Mouse (Mus musculus) kidney, embryonic 15.5 days (tissue): ENCODE results near the gene Ncstn. TPM values are rescaled to one million over a fixed set of nuclear protein-coding genes. Genes with fewer than 3 reads are reported as not detected.

ENCODE experiments used
- ATAC-seq: fragments of 200-750 bp; cut with Nextera tagmentation; replicated peaks from 2 replicates; pipeline ENCODE4 v1.8.0; 2017; ENCODE audit warnings: moderate TSS enrichment; ENCODE audit not compliant: low FRiP score
- H3K27ac ChIP-seq: fragments of 300-500 bp; sonication (generic); 2 replicates; pipeline ENCODE4 v1.5.1; 2015; ENCODE audit warnings: mild to moderate bottlenecking, inconsistent platforms
- H3K27me3 ChIP-seq: fragments of 300-500 bp; sonication (generic); 2 replicates; pipeline ENCODE4 v1.6.1; 2015; ENCODE audit warnings: inconsistent platforms
- H3K36me3 ChIP-seq: fragments of 300-500 bp; sonication (generic); 2 replicates; pipeline ENCODE4 v1.6.1; 2015; ENCODE audit warnings: inconsistent platforms
- H3K4me1 ChIP-seq: fragments of 300-500 bp; sonication (generic); 2 replicates; pipeline ENCODE4 v1.6.1; 2015; ENCODE audit warnings: inconsistent platforms
- H3K4me2 ChIP-seq: fragments of 300-500 bp; sonication (generic); 2 replicates; pipeline ENCODE4 v1.6.1; 2015; ENCODE audit warnings: moderate library complexity, mild to moderate bottlenecking, inconsistent platforms
- H3K4me3 ChIP-seq: fragments of 300-500 bp; sonication (generic); replicated peaks from 2 replicates; pipeline ENCODE4 v1.5.1; 2015; ENCODE audit warnings: mild to moderate bottlenecking, inconsistent platforms
- H3K9ac ChIP-seq: fragments of 300-500 bp; sonication (generic); 2 replicates; pipeline ENCODE4 v1.6.1; 2015; ENCODE audit warnings: mild to moderate bottlenecking, inconsistent platforms
- H3K9me3 ChIP-seq: fragments of 300-500 bp; sonication (generic); replicated peaks from 2 replicates; pipeline ENCODE4 v1.6.1; 2016; ENCODE audit warnings: inconsistent platforms
- WGBS: fragments of 180-500 bp; shearing (Covaris S2); methylation state at CpG from one replicate; pipeline ENCODE4 v1.1.7; 2015; ENCODE audit warnings: mixed read lengths; 5-methylcytosine and 5-hydroxymethylcytosine counted together
- polyA plus RNA-seq: library from polyadenylated mRNA; unstranded; fragments of >200 nt; fragmentation: Nextera tagmentation; extraction: Ambion mirVana; gene quantifications from 2 replicates; pipeline ENCODE4 v1.2.1, GENCODE M21; 2015

The Ncstn gene
- polyA plus RNA-seq, 1 experiment from 2014 or later: 137 TPM

DNA sequence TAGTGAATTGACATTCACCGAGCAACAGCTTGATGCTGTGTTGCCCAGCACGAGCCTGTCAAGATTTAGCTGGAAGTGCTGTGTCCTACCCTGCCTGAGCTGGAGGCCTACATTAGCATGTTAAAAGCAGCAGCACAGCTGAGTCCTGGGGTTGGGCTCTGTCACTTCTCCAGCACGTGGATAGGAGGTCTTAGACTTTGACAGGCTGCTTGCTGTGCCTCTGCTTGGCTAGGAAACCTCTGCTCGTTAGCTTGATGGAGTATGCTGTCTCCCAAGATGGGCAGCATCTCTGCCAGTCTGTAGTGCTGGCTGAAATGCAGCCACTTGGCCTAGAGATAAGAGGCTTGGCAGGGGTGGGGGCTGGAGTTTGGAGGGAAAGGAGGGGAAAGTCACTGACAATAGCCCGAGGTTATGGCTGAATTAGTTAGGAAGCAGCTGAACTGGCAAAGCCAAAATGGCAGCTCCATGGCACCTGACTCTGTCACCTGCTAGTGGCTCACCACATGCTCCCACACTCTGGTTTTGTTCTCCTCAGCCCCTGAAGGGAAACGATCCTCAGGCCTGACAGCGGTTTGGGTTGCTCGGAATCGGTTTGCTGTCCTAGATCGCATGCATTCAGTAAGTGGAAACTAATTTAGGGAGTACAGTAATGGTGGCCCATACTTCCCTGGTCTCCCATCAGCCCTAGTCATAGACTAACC is 25.3 kb upstream of the Ncstn start:
- H3K9ac ChIP-seq: no peak overlapping the region
- 80% methylated on average over 10 of the region's 10 CpGs for WGBS
- H3K4me3 ChIP-seq: no peak overlapping the region
- no peaks in the 10 kb centered on the region for H3K4me1 ChIP-seq
- H3K36me3 ChIP-seq: peaks cover 99% of the 10 kb centered on the region
- H3K27me3 ChIP-seq: no peaks in the 10 kb centered on the region
- no peak for ATAC-seq
- H3K27ac ChIP-seq: no peak overlapping the region
- H3K4me2 ChIP-seq: no peak overlapping the region
- no peaks in the 10 kb centered on the region for H3K9me3 ChIP-seq

DNA sequence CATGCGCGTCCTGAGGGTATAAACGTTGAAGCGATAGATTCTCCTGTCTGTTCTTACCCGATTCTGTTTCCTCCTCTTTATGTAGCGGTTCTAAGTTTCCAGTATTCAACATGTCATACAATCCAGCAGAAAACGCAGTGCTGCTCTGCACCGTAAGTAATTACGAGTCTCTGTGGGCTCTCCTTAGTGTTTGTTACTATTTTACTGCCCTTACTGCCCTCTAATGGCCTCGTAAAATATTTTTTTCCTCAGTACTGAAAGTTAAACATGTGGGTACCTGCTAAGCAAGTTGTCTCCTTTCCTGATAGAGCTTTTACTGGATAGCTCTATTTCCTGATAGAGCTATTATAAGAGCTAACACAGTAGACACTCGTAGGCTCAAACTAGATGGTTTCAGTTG is 22.5 kb upstream of the Ncstn start:
- H3K27me3 ChIP-seq: no peaks in the 10 kb centered on the region
- H3K4me3 ChIP-seq: no peak overlapping the region
- no peak overlapping the region for H3K9ac ChIP-seq
- H3K27ac ChIP-seq: no peak overlapping the region
- H3K4me2 ChIP-seq: no peak overlapping the region
- no peaks in the 10 kb centered on the region for H3K4me1 ChIP-seq
- no peak for ATAC-seq
- no peaks in the 10 kb centered on the region for H3K9me3 ChIP-seq
- 71% methylated on average over 11 of the region's 11 CpGs for WGBS
- peaks cover 97% of the 10 kb centered on the region for H3K36me3 ChIP-seq

DNA sequence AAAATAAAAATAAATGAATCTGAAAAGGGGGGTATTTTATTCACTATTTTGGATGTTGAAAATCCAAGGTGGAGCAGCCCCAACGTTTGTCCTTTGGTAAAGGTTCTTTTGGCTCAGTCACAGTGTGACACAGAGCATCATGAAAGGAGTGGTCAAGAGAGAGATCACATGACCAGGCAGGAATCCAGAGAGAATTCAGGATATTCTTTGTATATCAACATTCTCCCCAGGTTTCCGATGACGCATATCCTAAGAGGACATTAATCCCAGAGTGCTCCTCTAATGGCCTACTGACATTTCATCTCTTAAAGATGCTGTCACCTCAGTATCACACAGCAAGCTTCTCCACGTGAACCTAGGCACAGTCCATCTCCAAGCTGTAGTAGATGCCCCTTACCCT is 21.0 kb upstream of the Ncstn start:
- Histone ChIP-seq H3K4me1 (no peaks in the 10 kb centered on the region), H3K27ac (no peak overlapping the region), H3K27me3 (no peaks in the 10 kb centered on the region), H3K9ac (no peak overlapping the region), H3K4me2 (no peak overlapping the region), H3K4me3 (no peak overlapping the region), H3K9me3 (no peaks in the 10 kb centered on the region), H3K36me3 (peaks cover 94% of the 10 kb centered on the region)
- no peak for ATAC-seq
- 90% methylated on average over 4 of the region's 4 CpGs for WGBS

DNA sequence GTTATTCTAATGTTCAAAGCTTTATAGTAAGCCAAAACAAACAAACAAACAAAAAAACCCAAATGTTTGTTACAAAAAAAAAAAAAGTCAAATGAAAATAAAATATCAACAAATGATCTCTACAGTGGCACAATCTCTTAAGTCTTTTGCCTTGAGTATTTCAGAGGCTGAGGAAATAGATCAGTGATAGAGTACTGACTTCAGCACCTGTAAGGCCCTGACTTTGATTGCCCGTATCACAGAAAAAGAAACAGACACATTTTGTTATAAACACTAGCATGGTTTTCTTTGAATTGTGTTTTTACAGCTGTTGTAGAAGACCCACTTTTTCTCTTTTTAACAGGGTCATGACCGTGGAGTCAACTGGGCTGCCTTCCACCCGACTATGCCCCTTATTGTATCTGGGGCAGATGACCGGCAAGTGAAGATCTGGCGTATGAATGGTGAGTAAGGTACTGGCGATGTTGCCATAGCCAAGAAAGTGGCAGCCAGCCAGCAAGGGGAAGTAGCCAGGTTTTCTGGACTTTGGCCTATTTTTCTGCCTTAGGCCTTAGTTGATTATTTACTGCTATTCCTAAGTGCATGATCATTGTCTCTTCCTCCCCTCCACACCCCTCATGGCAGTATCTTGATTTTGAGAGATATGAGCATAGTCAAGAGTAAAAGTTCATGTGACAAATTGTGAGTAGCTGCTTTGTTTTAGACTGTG is 16.9 kb upstream of the Ncstn start:
- Histone ChIP-seq H3K9ac (no peak overlapping the region), H3K27me3 (no peaks in the 10 kb centered on the region), H3K4me3 (no peak overlapping the region), H3K27ac (no peak overlapping the region), H3K4me2 (no peak overlapping the region), H3K9me3 (no peaks in the 10 kb centered on the region), H3K36me3 (peaks cover 91% of the 10 kb centered on the region), H3K4me1 (no peaks in the 10 kb centered on the region)
- ATAC-seq: no peak
- WGBS: 77% methylated on average over 6 of the region's 6 CpGs

DNA sequence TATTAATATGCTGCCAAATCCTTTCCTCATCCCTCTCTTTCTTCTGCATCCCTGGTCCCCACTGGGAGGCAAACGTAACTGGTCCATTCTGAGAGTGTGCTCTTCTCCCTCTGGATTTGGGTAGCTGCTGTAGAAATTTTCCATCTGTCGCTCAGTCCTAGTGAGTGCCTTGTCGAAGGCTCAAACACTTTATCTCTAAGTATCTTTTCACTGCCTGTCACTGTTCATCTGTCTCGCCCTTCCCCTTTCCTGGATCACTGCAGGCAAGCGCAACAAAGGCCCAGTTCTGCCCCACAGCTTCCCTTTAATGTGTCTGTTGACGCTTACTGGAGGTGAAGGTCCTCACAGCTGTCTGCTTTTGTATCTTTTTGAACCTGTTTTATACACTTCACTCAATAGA is 12.6 kb upstream of the Ncstn start:
- Histone ChIP-seq H3K9ac (no peak overlapping the region), H3K4me1 (0 out of 2 replicates have a peak, but pooled peaks cover 4% of the 10 kb centered on the region), H3K27me3 (no peaks in the 10 kb centered on the region), H3K36me3 (peaks cover 89% of the 10 kb centered on the region), H3K4me3 (no peak overlapping the region), H3K9me3 (no peaks in the 10 kb centered on the region), H3K4me2 (no peak overlapping the region), H3K27ac (no peak overlapping the region)
- WGBS: 76% methylated on average over 6 of the region's 6 CpGs
- no peak for ATAC-seq

DNA sequence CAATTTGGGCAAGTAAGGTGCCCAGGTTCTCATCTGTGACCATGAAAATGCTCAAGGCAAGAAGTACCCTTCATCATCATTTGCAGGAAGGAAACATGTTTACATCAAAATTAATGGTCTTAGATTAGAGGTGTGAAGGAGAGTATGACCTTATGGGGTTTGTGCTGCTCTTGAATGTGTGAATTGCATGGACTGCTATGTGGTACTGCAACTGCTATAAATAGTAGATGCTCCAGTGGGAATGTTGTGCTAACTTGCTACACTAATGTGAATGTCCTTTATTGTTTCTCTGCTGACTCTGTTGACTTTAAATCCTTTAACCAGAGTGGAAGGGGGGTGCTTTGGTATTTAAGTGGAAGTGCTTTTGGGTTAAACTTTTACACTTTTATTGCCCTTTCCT is 11.7 kb upstream of the Ncstn start:
- H3K27ac ChIP-seq: no peak overlapping the region
- H3K4me2 ChIP-seq: no peak overlapping the region
- H3K36me3 ChIP-seq: peaks cover 90% of the 10 kb centered on the region
- H3K4me1 ChIP-seq: 0 out of 2 replicates have a peak, but pooled peaks cover 4% of the 10 kb centered on the region
- no peaks in the 10 kb centered on the region for H3K27me3 ChIP-seq
- no peak overlapping the region for H3K9ac ChIP-seq
- no peaks in the 10 kb centered on the region for H3K9me3 ChIP-seq
- H3K4me3 ChIP-seq: no peak overlapping the region
- ATAC-seq: no peak

DNA sequence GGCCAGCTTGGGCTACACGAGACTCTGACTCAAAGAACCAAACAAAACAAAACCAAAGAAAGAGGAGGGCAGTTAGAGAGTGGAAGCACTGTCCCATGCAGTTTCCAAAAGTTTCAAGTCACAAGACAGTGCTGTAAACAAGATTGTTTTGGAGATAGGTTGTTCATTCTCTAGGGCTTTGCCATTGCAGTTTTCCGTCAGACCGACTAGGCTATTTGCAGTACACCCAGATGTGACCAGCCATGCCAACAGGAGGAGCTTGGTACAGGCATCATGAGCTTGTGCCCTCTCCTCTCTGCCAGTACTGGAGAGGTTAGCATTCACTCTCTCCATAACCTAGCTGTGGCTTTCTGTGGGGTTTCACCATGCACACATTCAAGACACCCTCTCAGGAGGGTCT is 10.9 kb upstream of the Ncstn start:
- Histone ChIP-seq H3K36me3 (peaks cover 93% of the 10 kb centered on the region), H3K27ac (peak overlapping the region; percentile 39; the same call in 1 of the 2 replicates), H3K9me3 (no peaks in the 10 kb centered on the region), H3K4me2 (no peak overlapping the region), H3K9ac (no peak overlapping the region), H3K27me3 (no peaks in the 10 kb centered on the region), H3K4me1 (0 out of 2 replicates have a peak, but pooled peaks cover 4% of the 10 kb centered on the region), H3K4me3 (no peak overlapping the region)
- WGBS: 62% methylated on average over 3 of the region's 3 CpGs
- ATAC-seq: no peak

DNA sequence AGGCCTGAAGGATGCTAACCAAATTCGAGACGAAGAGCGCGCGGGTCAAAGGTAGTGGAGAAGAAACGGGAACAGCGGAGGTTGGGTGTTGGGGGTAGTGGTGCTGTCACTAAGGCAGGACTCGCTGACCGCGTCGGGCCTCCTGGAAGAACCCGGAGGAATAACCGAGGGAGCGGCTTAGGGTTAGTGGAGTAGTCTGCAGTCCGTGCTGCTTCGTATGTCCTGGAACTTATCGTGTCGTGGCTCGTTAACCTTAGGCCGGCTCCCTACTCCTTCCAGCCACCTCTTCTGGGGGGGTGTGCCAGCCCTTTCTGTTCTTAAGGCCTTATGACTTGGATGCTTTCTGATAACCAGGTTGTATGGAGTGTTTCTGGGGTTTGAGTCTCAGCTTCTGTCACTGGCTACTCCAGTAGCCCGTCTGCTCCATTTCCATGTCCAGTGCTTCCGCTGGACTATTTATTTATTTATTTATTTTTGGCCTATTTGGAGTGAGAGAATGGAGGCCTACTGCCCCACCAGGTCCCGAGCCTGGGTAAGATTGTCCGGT is 377 bp upstream of the Ncstn start:
- H3K27ac ChIP-seq: peak overlapping the region; percentile 89
- H3K9me3 ChIP-seq: no peaks in the 10 kb centered on the region
- peak overlapping the region; percentile 94 for H3K4me3 ChIP-seq
- peaks cover 15% of the 10 kb centered on the region for H3K4me1 ChIP-seq
- H3K27me3 ChIP-seq: no peaks in the 10 kb centered on the region
- peak overlapping the region; percentile 59 for H3K4me2 ChIP-seq
- ATAC-seq: peak; percentile 73
- WGBS: 1% methylated on average over 24 of the region's 24 CpGs
- H3K36me3 ChIP-seq: peaks cover 24% of the 10 kb centered on the region
- peak overlapping the region; percentile 85 for H3K9ac ChIP-seq

DNA sequence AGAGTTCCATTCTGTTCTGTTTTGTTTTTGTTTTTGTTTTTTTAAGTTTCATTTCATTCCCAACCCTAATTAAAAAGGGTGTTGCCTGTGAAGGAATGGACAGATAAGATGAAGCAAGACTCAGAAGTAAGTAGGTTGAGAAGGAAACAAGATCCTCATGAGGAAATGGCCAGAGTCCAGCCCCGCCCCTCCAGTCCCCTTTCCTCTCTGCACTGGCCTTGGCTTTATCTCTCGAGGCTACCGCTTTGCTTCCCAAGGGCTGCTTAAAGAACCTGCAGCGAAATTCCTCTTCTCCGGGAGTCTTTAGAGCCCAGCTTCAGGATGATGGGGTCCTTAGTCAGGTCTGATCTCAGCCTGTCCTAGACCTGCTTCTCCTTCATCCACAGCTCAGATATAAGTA is 4.6 kb downstream of the Ncstn start:
- H3K27me3 ChIP-seq: no peaks in the 10 kb centered on the region
- no peak overlapping the region for H3K4me2 ChIP-seq
- no peak overlapping the region for H3K27ac ChIP-seq
- WGBS: 79% methylated on average over 5 of the region's 5 CpGs
- peaks cover 8% of the 10 kb centered on the region; the same call in 1 of the 2 replicates for H3K4me1 ChIP-seq
- ATAC-seq: no peak
- no peak overlapping the region for H3K4me3 ChIP-seq
- no peaks in the 10 kb centered on the region for H3K9me3 ChIP-seq
- peaks cover 69% of the 10 kb centered on the region for H3K36me3 ChIP-seq
- H3K9ac ChIP-seq: no peak overlapping the region

DNA sequence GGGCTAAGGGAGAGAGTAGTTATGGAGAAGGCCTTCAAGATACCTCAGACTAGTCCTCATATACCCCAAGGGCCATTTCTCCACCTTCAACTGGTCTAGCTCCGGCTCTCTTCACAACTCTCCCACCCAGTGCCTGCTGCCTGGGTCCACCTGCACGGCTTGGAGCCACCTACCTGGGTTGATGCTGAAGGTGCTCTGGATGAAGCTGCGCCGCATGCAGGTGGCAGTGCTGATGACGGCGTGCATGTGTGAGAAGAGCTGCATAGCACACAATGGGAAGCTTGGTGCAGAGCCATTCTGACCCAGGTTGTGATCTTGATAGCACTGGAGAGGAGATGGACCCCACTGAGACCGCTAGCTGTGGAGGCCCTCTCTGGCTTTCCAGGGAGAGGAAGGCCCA is 10.0 kb downstream of the Ncstn start:
- no peak for ATAC-seq

DNA sequence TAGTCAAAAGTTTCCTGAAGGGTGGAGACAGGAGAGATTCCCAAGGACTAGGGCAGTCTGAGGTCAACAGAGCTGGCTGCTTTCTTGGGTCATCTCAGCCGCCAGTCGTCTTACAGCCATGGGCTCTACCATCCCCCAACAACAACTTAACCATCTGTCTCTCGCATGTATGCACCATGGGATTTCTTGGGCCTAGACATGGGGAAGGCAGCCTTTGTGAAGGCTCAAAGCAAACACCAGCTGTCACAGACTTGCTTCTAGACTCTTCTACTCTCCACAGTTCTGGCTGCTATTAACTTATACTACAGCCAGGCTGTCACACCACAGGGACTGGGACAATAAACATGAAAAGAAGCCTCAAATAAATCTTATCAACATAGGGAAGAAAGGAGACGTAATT is 11.0 kb downstream of the Ncstn start:
- H3K4me2 ChIP-seq: no peak overlapping the region
- 72% methylated on average over 4 of the region's 4 CpGs for WGBS
- H3K9me3 ChIP-seq: no peaks in the 10 kb centered on the region
- peaks cover 100% of the 10 kb centered on the region for H3K36me3 ChIP-seq
- no peaks in the 10 kb centered on the region for H3K27me3 ChIP-seq
- no peak overlapping the region for H3K9ac ChIP-seq
- H3K4me3 ChIP-seq: no peak overlapping the region
- no peaks in the 10 kb centered on the region for H3K4me1 ChIP-seq
- ATAC-seq: no peak
- no peak overlapping the region for H3K27ac ChIP-seq

More for the DNA sequence above, 10.0 kb downstream of the Ncstn start:
- Histone ChIP-seq H3K27me3 (no peaks in the 10 kb centered on the region), H3K9me3 (no peaks in the 10 kb centered on the region), H3K4me1 (no peaks in the 10 kb centered on the region), H3K36me3 (peaks cover 97% of the 10 kb centered on the region), H3K4me3 (no peak overlapping the region), H3K9ac (no peak overlapping the region), H3K4me2 (no peak overlapping the region), H3K27ac (no peak overlapping the region)
- WGBS: 96% methylated on average over 7 of the region's 7 CpGs

DNA sequence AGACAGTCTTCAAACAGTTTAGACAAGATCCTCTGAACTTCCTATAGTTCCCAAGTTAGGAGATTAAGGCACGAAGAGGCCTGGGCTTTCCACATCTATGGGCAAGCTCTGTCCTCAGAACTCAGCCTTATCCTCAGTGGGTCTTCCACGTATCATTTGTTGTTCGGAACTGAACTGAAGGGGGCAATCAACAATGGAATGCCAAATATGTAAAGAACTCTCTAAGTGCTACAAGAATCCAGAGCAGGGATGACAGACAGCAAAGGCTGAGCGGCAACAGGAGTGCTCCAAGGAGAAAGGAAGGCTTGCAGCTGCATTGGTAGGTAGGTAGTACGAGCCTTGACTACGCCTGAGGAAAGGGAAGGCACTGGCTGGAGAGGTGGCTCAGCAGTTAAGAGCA is 12.4 kb downstream of the Ncstn start:
- 82% methylated on average over 6 of the region's 6 CpGs for WGBS
- H3K4me2 ChIP-seq: no peak overlapping the region
- H3K27ac ChIP-seq: no peak overlapping the region
- H3K4me1 ChIP-seq: no peaks in the 10 kb centered on the region
- H3K4me3 ChIP-seq: no peak overlapping the region
- peaks cover 100% of the 10 kb centered on the region for H3K36me3 ChIP-seq
- no peaks in the 10 kb centered on the region for H3K9me3 ChIP-seq
- H3K27me3 ChIP-seq: no peaks in the 10 kb centered on the region
- no peak for ATAC-seq
- H3K9ac ChIP-seq: no peak overlapping the region
